Mouse (Mus musculus) ES-E14 (cell line): ENCODE data around the gene Dhx9.

Experiments
- CHD2 ChIP-seq: IDR thresholded peaks from 2 replicates; pipeline ENCODE4 v1.6.1; 2014; ENCODE audit warnings: mild to moderate bottlenecking, low read depth, low read length, inconsistent platforms
- ZC3H11A ChIP-seq: IDR thresholded peaks from 2 replicates; pipeline ENCODE4 v1.6.1; 2012; ENCODE audit warnings: low read depth, mild to moderate bottlenecking, inconsistent platforms, low read length, borderline replicate concordance
- ZNF384 ChIP-seq: IDR thresholded peaks from 2 replicates; pipeline ENCODE4 v1.6.1; 2012; ENCODE audit warnings: low read depth, low read length, inconsistent platforms

GRCm38 (mm10) chr1:153509012-153509411 is 21.6 kb upstream of the Dhx9 start:
- TF ChIP-seq ZC3H11A (no peak), ZNF384 (no peak), CHD2 (no peak)
